Mouse (Mus musculus) hindbrain, embryonic 13.5 days (tissue): ENCODE measurements around the gene Il21r. TPM values are rescaled to one million over a fixed set of nuclear protein-coding genes. Genes with fewer than 3 reads are reported as not detected.

ENCODE experiments used
- ATAC-seq: fragments of 200-750 bp; cut with Nextera tagmentation; 2 replicates; pipeline ENCODE4 v1.8.0; 2017; ENCODE audit warnings: moderate TSS enrichment; ENCODE audit not compliant: low FRiP score
- H3K27ac ChIP-seq: fragments of 300-500 bp; sonication (generic); 2 replicates; pipeline ENCODE4 v1.5.1; 2015; ENCODE audit warnings: inconsistent platforms, mild to moderate bottlenecking, moderate library complexity
- H3K27me3 ChIP-seq: fragments of 300-500 bp; sonication (generic); 2 replicates; pipeline ENCODE4 v1.6.1; 2015; ENCODE audit warnings: mild to moderate bottlenecking, inconsistent platforms
- H3K36me3 ChIP-seq: fragments of 300-500 bp; sonication (generic); 2 replicates; pipeline ENCODE4 v1.6.1; 2015; ENCODE audit warnings: mild to moderate bottlenecking, inconsistent platforms
- H3K4me1 ChIP-seq: fragments of 300-500 bp; sonication (generic); replicated peaks from 2 replicates; pipeline ENCODE4 v1.6.1; 2015; ENCODE audit warnings: inconsistent platforms
- H3K4me2 ChIP-seq: fragments of 300-500 bp; sonication (generic); 2 replicates; pipeline ENCODE4 v1.6.1; 2015; ENCODE audit warnings: inconsistent platforms, mild to moderate bottlenecking, moderate library complexity
- H3K4me3 ChIP-seq: fragments of 300-500 bp; sonication (generic); 2 replicates; pipeline ENCODE4 v1.5.1; 2015; ENCODE audit warnings: mild to moderate bottlenecking, inconsistent platforms
- H3K9ac ChIP-seq: fragments of 300-500 bp; sonication (generic); 2 replicates; pipeline ENCODE4 v1.6.1; 2015; ENCODE audit warnings: mild to moderate bottlenecking, inconsistent platforms
- H3K9me3 ChIP-seq: fragments of 300-500 bp; sonication (generic); 2 replicates; pipeline ENCODE4 v1.6.1; 2016; ENCODE audit warnings: inconsistent platforms
- WGBS: fragments of 180-500 bp; shearing (Covaris S2); methylation state at CpG from one replicate; pipeline ENCODE4 v1.1.7; 2015; 5-methylcytosine and 5-hydroxymethylcytosine counted together
- polyA plus RNA-seq: library from polyadenylated mRNA; unstranded; fragments of >200 nt; fragmentation: Nextera tagmentation; extraction: Ambion mirVana; gene quantifications from 2 replicates; pipeline ENCODE4 v1.2.1, GENCODE M21; 2015

Il21r gene
- polyA plus RNA-seq, 1 experiment from 2014 or later, result 0.69 TPM

DNA sequence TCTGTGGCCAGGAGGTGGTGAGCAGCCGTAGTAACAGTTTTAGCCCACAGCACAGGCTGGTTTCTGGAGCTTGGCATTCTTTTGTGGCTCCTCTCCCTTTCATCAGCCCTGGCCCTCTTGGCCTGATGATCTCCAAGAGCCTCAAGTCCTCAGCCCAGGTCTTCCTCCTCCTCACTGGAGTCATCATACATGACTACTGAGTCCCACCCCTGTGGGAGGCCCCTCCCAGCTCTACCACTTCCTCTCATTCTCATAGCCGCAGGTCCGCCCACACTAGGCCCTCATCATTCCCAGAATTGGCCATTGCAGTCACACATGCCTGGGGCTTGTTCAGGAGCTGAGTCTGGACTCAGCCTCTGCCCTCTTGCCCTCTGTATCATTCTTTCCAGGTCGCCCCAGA lies 9.4 kb upstream of the Il21r start:
- no peaks in the 10 kb centered on the region for H3K27me3 ChIP-seq
- no peaks in the 10 kb centered on the region for H3K36me3 ChIP-seq
- no peak overlapping the region for H3K4me2 ChIP-seq
- WGBS, result 96% methylated on average over 4 of the region's 4 CpGs
- H3K27ac ChIP-seq, result no peak overlapping the region
- no peaks in the 10 kb centered on the region for H3K4me1 ChIP-seq
- no peak overlapping the region for H3K4me3 ChIP-seq
- no peak for ATAC-seq
- H3K9ac ChIP-seq, result no peak overlapping the region
- H3K9me3 ChIP-seq, result no peaks in the 10 kb centered on the region

DNA sequence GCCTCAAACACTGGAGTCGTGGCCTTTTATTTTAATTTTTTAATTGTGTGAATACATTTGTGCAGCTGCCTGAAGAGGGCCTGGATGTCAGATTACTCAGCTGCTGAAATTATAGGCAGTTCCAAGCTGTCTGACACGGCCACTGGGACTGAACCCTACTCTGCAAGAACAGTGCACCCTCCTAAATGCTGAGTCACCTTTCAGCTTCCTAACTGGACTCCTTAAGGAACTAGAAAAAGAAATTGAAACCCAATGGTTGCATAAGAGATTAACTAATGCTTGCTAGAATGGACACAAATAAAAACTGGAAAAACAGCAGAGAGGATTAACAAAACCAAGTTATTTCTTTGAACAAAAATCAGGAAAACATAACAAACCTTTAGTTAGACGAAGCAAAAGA lies 6.8 kb upstream of the Il21r start:
- H3K27ac ChIP-seq, result no peak overlapping the region
- H3K4me2 ChIP-seq, result no peak overlapping the region
- H3K27me3 ChIP-seq, result no peaks in the 10 kb centered on the region
- H3K36me3 ChIP-seq, result no peaks in the 10 kb centered on the region
- H3K9ac ChIP-seq, result no peak overlapping the region
- H3K4me3 ChIP-seq, result no peak overlapping the region
- 77% methylated on average over 3 of the region's 3 CpGs for WGBS
- no peaks in the 10 kb centered on the region for H3K4me1 ChIP-seq
- no peaks in the 10 kb centered on the region for H3K9me3 ChIP-seq
- no peak for ATAC-seq

DNA sequence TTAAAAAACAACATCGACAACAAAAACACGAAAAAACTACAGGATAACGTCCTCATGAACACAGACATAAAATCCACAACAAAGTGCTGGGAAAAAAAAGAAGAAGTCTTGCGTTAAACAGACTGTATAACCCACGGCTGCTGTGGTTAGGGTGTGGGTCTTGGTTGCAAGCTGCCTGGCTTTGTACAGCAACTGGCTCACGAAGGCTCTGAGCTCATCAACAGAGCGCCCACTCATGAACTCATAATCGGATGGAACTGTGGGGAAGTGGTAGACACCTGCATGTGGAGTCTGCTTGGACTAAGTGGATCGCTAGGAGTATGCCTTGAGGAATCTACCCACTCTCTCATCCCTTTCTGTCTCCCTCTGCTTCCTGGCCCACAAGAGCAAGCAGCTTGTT lies 6.1 kb upstream of the Il21r start:
- WGBS, result 92% methylated on average over 9 of the region's 9 CpGs
- H3K4me1 ChIP-seq, result no peaks in the 10 kb centered on the region
- H3K9me3 ChIP-seq, result no peaks in the 10 kb centered on the region
- no peak overlapping the region for H3K4me2 ChIP-seq
- H3K4me3 ChIP-seq, result no peak overlapping the region
- no peaks in the 10 kb centered on the region for H3K36me3 ChIP-seq
- no peaks in the 10 kb centered on the region for H3K27me3 ChIP-seq
- no peak for ATAC-seq
- H3K9ac ChIP-seq, result no peak overlapping the region
- H3K27ac ChIP-seq, result no peak overlapping the region

DNA sequence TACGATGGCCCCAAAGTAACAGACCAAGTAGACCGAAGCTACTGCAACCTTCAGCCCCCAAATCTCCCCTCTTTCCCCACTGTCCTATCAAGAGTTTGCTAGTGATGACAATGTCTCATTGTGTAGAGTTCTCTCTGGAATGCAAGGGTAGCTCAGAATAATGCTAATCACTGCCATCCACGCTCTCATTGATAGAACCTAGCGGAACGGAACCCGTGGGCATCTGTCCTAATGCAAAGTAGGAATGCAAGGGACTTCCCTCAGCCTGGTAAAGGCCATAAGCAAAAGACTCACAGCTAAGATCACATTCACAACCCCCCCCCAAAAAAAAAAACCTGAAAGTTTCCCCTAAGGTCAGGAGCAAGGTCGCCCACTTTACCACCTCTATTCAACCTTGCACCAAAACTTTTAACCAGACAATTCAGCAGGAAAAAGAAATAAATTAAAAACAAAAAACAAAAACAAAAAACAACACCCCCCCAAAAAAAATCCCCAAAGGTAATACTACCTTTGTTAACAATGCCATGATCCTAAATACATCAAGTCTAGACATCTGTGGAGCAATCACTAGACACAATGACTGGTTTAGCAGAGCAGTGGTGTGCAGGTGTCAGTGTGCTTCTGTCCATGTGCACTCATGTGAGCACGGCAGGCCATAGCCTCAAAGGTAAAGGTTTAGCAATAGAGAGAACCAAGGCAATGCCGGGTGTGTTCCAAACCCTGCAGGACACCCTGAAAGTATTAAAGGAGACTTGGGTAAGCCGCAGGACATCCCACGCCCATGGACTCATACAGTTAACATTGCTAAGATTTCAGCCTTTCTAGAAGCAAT lies 5.5 kb upstream of the Il21r start:
- ATAC-seq, result no peak
- Histone ChIP-seq H3K4me1 (no peaks in the 10 kb centered on the region), H3K4me3 (no peak overlapping the region), H3K27me3 (no peaks in the 10 kb centered on the region), H3K36me3 (no peaks in the 10 kb centered on the region), H3K9ac (no peak overlapping the region), H3K4me2 (no peak overlapping the region), H3K9me3 (no peaks in the 10 kb centered on the region), H3K27ac (no peak overlapping the region)
- WGBS, result 82% methylated on average over 11 of the region's 11 CpGs

DNA sequence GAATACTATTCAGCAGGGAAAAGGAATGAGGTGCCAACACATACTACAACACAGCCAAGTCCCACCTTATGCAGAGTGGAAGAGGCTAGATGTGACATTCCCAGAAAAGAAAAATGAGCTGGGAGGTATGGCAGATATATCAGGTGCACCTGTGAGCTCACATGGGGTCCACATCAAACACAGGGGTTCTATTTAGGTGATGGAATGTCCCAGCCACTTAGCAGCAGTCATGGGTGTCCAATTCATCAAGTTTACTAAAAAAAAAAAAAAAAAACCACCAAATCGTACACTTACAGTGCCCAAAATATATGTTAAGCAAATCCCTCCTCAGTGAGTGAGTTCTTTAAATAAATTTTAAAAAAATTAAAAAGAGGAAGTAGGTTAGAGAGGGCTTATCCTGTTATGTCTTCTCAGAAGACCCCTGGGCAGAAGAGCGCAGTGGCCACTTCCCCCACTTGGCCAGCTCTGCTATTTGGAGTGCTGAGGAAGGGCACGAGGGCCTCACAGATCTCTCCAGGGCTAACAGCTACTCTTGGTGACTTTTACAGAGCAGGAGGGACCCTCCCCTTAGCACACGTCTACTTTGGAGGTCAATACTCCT lies 3.8 kb upstream of the Il21r start:
- ATAC-seq, result no peak
- Histone ChIP-seq H3K4me2 (no peak overlapping the region), H3K4me3 (no peak overlapping the region), H3K27me3 (no peaks in the 10 kb centered on the region), H3K9me3 (no peaks in the 10 kb centered on the region), H3K36me3 (no peaks in the 10 kb centered on the region), H3K27ac (no peak overlapping the region), H3K9ac (no peak overlapping the region), H3K4me1 (no peaks in the 10 kb centered on the region)
- 71% methylated on average over 4 of the region's 4 CpGs for WGBS

DNA sequence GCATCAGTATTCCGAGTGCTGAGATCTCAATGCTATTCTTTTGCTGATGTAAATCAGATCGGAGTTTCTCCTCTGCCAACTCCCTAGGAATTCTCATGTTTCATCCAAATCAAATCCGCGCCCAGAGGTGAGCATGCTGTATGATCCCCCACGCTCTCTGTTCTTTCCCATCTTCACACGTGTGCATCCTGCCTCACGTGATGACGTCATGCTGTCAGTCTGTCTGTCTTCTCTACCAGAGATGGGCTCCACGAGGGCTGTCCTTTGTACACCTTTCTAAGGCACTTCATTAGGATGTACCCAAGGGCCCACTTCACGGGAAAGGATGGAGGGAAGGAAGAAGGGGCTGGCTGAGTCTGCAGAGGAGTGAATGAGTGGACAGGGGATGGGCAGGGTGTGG lies 3.1 kb upstream of the Il21r start:
- H3K9ac ChIP-seq, result no peak overlapping the region
- H3K9me3 ChIP-seq, result no peaks in the 10 kb centered on the region
- no peaks in the 10 kb centered on the region for H3K36me3 ChIP-seq
- no peaks in the 10 kb centered on the region for H3K4me1 ChIP-seq
- no peak overlapping the region for H3K4me3 ChIP-seq
- H3K4me2 ChIP-seq, result no peak overlapping the region
- no peak for ATAC-seq
- H3K27me3 ChIP-seq, result no peaks in the 10 kb centered on the region
- no peak overlapping the region for H3K27ac ChIP-seq
- WGBS, result 78% methylated on average over 10 of the region's 10 CpGs

DNA sequence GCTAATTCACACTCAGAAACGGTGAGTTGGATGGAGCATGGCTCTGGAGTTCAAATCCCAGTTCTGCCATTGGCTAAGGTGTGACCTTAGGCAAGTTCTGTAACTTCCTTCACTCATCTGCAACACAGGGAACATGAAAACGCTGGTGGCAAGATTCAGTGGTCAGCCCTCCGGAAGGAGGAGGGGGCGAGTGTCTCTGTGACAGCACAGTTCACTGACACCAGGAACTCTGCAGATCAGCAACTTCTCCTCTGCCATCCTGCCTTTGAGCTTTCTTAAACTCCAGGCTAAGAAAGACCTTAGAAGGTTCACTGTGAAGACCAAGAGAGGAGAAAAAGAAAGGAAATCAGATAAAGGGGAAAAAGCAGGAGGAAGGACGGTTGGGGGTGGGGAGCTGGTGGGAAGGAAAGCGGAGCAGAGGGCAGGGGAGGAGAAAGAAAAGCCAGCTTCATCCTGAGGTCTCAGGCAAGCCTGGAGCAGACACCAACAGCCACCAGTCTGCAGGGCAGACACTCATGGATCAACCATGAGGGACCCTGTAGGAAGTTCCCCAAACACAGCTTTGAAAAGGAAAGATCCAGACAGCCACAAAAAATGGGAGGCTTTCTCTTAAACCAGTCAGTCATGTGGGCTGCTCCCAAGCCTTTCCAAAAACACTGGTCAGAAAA lies 2.5 kb upstream of the Il21r start:
- no peak for ATAC-seq
- Histone ChIP-seq H3K4me3 (no peak overlapping the region), H3K27ac (no peak overlapping the region), H3K4me2 (no peak overlapping the region), H3K36me3 (no peaks in the 10 kb centered on the region), H3K9ac (no peak overlapping the region), H3K9me3 (no peaks in the 10 kb centered on the region), H3K4me1 (no peaks in the 10 kb centered on the region), H3K27me3 (no peaks in the 10 kb centered on the region)
- 60% methylated on average over 6 of the region's 6 CpGs for WGBS

DNA sequence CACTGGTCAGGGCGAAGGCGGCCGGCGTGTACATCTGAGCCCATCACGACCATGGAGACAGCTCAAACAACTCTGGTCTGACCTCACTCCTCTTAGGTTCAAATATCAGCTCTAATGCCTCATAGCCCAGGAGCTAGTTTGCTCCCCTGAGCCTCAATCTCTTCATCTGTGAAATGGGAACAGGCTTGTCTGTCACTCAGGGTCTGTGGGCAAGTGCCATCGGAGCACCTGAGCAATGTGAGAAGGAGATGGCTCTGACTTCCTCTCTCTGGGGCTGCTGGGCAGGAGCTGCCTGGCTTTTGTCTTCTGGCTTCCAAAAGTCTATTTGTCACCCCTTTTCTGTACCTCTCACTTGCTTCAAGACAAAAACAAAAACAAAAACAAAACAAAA lies 2.0 kb upstream of the Il21r start:
- Histone ChIP-seq H3K9ac (no peak overlapping the region), H3K36me3 (no peaks in the 10 kb centered on the region), H3K9me3 (no peaks in the 10 kb centered on the region), H3K4me1 (no peaks in the 10 kb centered on the region), H3K27ac (no peak overlapping the region), H3K27me3 (no peaks in the 10 kb centered on the region), H3K4me3 (no peak overlapping the region), H3K4me2 (no peak overlapping the region)
- no peak for ATAC-seq
- 92% methylated on average over 6 of the region's 6 CpGs for WGBS

DNA sequence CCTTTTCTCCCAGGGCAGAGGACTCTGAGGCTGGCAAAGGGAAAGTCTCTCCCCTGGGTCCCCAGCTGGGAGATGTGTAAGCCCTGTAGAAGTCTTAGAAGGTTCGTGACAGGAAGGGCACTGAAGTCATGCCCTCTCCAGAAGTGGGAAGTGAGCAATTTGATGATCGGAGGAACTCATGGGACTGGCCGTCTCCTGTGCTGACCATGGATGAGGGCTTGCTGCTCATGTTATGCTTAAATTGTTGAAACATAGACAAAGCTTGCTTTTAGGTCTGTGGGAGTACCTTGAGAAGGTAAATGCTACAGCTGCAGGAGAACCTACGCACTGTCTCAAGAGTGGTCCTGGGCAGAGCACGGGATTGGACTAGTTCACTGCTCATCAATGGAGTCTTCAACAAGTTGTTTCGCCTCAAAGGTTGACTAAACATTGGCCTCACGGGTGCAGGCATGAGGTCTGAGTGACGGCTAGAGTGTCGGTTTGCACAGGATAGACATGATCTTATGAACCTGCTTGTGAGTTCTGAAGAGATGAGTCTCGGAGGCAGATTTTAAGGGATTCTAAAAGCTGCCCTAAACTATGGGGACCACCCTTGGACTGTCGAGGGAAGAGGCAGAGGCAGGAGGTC lies 1.3 kb upstream of the Il21r start:
- Histone ChIP-seq H3K27ac (no peak overlapping the region), H3K36me3 (no peaks in the 10 kb centered on the region), H3K9me3 (no peaks in the 10 kb centered on the region), H3K27me3 (no peaks in the 10 kb centered on the region), H3K4me2 (no peak overlapping the region), H3K9ac (no peak overlapping the region), H3K4me1 (0 out of 2 replicates have a peak, but pooled peaks cover 4% of the 10 kb centered on the region), H3K4me3 (no peak overlapping the region)
- no peak for ATAC-seq
- WGBS, result 81% methylated on average over 11 of the region's 11 CpGs

DNA sequence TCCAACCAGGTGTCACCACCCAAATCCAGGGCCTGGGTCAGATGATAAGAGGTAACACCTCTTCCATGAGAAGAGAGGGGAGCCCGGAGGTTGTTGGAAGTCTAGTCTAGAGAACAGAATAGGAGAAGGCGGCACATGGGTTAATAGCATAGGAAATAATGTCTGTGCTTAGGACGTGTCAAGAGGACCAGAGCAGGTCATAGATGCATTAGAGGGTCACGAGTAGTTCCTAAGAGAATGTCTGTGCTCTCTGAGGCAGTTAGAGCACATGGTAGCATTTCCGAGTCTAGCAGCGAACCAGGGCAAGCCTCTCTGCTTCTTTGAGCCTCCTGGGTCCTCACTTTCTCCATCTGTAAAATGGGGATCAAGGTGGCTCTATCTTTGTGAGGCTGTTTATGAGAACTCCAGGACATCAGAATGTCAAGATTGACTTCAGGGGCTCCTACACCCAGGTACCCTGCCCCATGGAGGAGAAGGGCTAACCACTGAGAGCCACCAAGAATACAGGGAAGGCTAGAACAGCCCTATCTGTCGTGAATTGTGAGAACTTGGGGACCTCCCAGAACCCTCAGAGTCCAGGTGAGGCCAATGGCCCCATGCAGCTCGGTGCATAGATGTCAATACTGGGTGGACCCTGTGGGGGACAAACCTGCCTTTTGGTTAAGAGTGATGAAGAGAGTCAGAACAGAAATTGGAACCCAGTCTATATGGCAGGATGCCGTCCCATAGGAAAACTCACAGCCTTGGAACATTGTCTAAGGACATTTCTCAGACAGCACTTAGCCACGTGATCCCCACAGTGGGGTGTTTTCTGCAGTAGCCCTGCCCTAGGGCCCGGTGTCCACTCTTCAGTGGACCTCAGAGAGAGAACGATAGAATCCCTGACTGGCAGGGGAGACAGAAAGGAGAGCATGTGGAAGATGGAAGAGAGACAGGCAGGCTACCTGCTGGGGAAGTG lies 1.4 kb downstream of the Il21r start:
- Histone ChIP-seq H3K4me2 (no peak overlapping the region), H3K27ac (no peak overlapping the region), H3K36me3 (no peaks in the 10 kb centered on the region), H3K27me3 (no peaks in the 10 kb centered on the region), H3K9me3 (no peaks in the 10 kb centered on the region), H3K4me3 (no peak overlapping the region), H3K4me1 (0 out of 2 replicates have a peak, but pooled peaks cover 5% of the 10 kb centered on the region), H3K9ac (no peak overlapping the region)
- WGBS, result 89% methylated on average over 12 of the region's 12 CpGs
- no peak for ATAC-seq

DNA sequence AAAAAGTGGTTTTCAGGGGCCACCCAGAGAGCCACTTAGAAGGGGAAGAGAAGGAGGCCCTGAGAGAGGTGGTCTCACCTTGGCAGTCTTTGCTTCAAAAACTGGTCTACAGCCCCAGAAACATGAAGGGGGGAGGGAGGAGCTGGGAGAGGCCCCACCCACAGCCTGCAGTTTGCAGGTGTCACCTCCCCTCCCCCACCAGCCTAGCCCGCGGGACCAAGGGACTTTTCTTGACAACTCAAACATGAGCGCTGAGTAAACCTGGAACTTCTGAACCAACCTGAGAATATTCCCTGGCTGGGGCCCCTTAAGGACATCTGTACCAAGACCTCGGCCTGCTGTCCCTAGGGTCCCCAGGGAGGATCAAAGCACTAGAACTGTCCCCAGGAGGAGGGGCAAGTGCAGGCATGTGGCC lies 2.5 kb downstream of the Il21r start:
- Histone ChIP-seq H3K27me3 (no peaks in the 10 kb centered on the region), H3K9me3 (no peaks in the 10 kb centered on the region), H3K9ac (no peak overlapping the region), H3K4me2 (no peak overlapping the region), H3K27ac (no peak overlapping the region), H3K4me3 (no peak overlapping the region), H3K4me1 (0 out of 2 replicates have a peak, but pooled peaks cover 5% of the 10 kb centered on the region), H3K36me3 (no peaks in the 10 kb centered on the region)
- ATAC-seq, result no peak
- WGBS, result 56% methylated on average over 4 of the region's 4 CpGs
